ENCODE assay signal across 21 mouse cellular contexts in genomic region chr13:29940071-29940470, GRCm38 (mm10).
"Had no signal": no experiment of that assay in that cellular context is flagged by ENCODE, and none has a peak within 500 bp of the region (broad histone marks: within the 10 kb centered on the region; RNA-seq: fewer than 3 reads in every experiment).

No protein-coding gene starts in this region.

- H3K4me3 ChIP-seq: limb, embryonic 15.5 days; liver, embryonic 12.5 days; liver, embryonic 15.5 days; midbrain, embryonic 12.5 days; midbrain, embryonic 15.5 days; neural tube, embryonic 12.5 days; neural tube, embryonic 15.5 days had no signal

- H3K27ac ChIP-seq: hindbrain, postnatal 0 days; liver, embryonic 12.5 days; liver, embryonic 15.5 days; macrophage; midbrain, embryonic 12.5 days; midbrain, embryonic 15.5 days; neural tube, embryonic 12.5 days; neural tube, embryonic 15.5 days; stomach, postnatal 0 days had no signal

- H3K4me1 ChIP-seq: midbrain, embryonic 12.5 days; midbrain, embryonic 15.5 days; neural tube, embryonic 12.5 days; neural tube, embryonic 15.5 days had no signal

- ATAC-seq: hindbrain, postnatal 0 days; inflammation-experienced regulatory T-cells, adult 6 months; intestine, embryonic 16.5 days; liver, embryonic 12.5 days; midbrain, embryonic 15.5 days had no signal

- H3K9me3 ChIP-seq: limb, embryonic 15.5 days; liver, embryonic 12.5 days; liver, embryonic 15.5 days; midbrain, embryonic 12.5 days; midbrain, embryonic 15.5 days; neural tube, embryonic 12.5 days; neural tube, embryonic 15.5 days had no signal

- H3K27me3 ChIP-seq: limb, embryonic 15.5 days; liver, embryonic 12.5 days; liver, embryonic 15.5 days; midbrain, embryonic 12.5 days; midbrain, embryonic 15.5 days; neural tube, embryonic 12.5 days; neural tube, embryonic 15.5 days had no signal

- H3K4me2 ChIP-seq: limb, embryonic 15.5 days; liver, embryonic 12.5 days; liver, embryonic 15.5 days; midbrain, embryonic 12.5 days; midbrain, embryonic 15.5 days; neural tube, embryonic 12.5 days; neural tube, embryonic 15.5 days had no signal

- H3K9ac ChIP-seq: limb, embryonic 15.5 days; liver, embryonic 12.5 days; liver, embryonic 15.5 days; midbrain, embryonic 12.5 days; midbrain, embryonic 15.5 days; neural tube, embryonic 12.5 days; neural tube, embryonic 15.5 days had no signal

- H3K36me3 ChIP-seq: midbrain, embryonic 15.5 days; neural tube, embryonic 15.5 days had no signal

- DNase-seq: layer of hippocampus, adult 9-11 months; lung, adult 2 months; lung, postnatal 14 days; right cerebral cortex, adult 18-20 months; right cerebral cortex, postnatal 14 days; right cerebral cortex, postnatal 4 days; thymus, adult 2 months; thymus, postnatal 14 days; thymus, postnatal 4 days had no signal
